Mouse (Mus musculus): ENCODE results near the gene Ptrh2. TPM values are rescaled to one million over a fixed set of nuclear protein-coding genes. Genes with fewer than 3 reads are reported as not detected.

Gene Ptrh2
- polyA plus RNA-seq (2012; rRNA removed) = 20.2 and 24.4 TPM in 2 replicates

GRCm38 (mm10) chr11:86683395-86684125, at the start of gene Ptrh2, which contains the start of gene Vmp1:
TSS of gene Ptrh2 (plus strand) at chr11:86683985.
TSS of gene Vmp1 (minus strand) at chr11:86683836.

Other genes with a start within 250 kb of the Ptrh2 start
- gene Rnft1, start 199.3 kb upstream of the Ptrh2 start, polyA plus RNA-seq (2012; rRNA removed) = 7.7 and 8.3 TPM in 2 replicates
- 33.2 and 33.6 TPM in 2 replicates for gene Rps6kb1, start 139.2 kb upstream of the Ptrh2 start, polyA plus RNA-seq (2012; rRNA removed)
- gene Tubd1, start 139.0 kb upstream of the Ptrh2 start, polyA plus RNA-seq (2012; rRNA removed) = 5.3 and 5.5 TPM in 2 replicates
- 42.0 and 47.6 TPM in 2 replicates for gene Vmp1, start 149 bp upstream of the Ptrh2 start, polyA plus RNA-seq (2012; rRNA removed)
- gene Cltc, start 73.6 kb downstream of the Ptrh2 start, polyA plus RNA-seq (2012; rRNA removed) = 136 and 140 TPM in 2 replicates
- gene Dhx40, start 123.8 kb downstream of the Ptrh2 start, polyA plus RNA-seq (2012; rRNA removed) = 17.5 and 19.6 TPM in 2 replicates

Data from central nervous system, embryonic 14 days (tissue).